Mouse (Mus musculus) ES-Bruce4 (cell line): ENCODE results near the gene Smu1. TPM values are rescaled to one million over a fixed set of nuclear protein-coding genes. Genes with fewer than 3 reads are reported as not detected.

Experiments
- H3K27ac ChIP-seq: 2 replicates; pipeline ENCODE4 v1.5.1; 2012; ENCODE audit warnings: low read length, inconsistent platforms; ENCODE audit not compliant: insufficient read depth
- H3K27me3 ChIP-seq: 2 replicates; pipeline ENCODE4 v1.6.1; 2012; ENCODE audit warnings: mild to moderate bottlenecking, low read length, inconsistent platforms; ENCODE audit not compliant: control insufficient read depth, poor library complexity, insufficient read depth, severe bottlenecking
- H3K36me3 ChIP-seq: 2 replicates; pipeline ENCODE4 v1.6.1; 2012; ENCODE audit warnings: inconsistent platforms, mild to moderate bottlenecking, low read length, moderate library complexity; ENCODE audit not compliant: control insufficient read depth, poor library complexity, insufficient read depth, severe bottlenecking
- H3K4me1 ChIP-seq: one replicate; pipeline ENCODE4 v1.8.1; 2011; ENCODE audit warnings: low read length; ENCODE audit not compliant: control insufficient read depth, insufficient read depth
- H3K4me3 ChIP-seq: 2 replicates; pipeline ENCODE4 v1.5.1; 2011; ENCODE audit warnings: low read depth, mild to moderate bottlenecking, low read length
- H3K9ac ChIP-seq: 2 replicates; pipeline ENCODE4 v1.6.1; 2012; ENCODE audit warnings: low read depth, mild to moderate bottlenecking, inconsistent platforms; ENCODE audit not compliant: poor library complexity, severe bottlenecking
- H3K9me3 ChIP-seq: replicated peaks from 2 replicates; pipeline ENCODE4 v1.6.1; 2012; ENCODE audit warnings: mild to moderate bottlenecking, low read length, inconsistent platforms; ENCODE audit not compliant: control insufficient read depth, poor library complexity, insufficient read depth, severe bottlenecking
- CTCF ChIP-seq: IDR thresholded peaks from one replicate; pipeline ENCODE4 v1.8.1; 2011; ENCODE audit warnings: low read depth, low read length
- EP300 ChIP-seq: IDR thresholded peaks from 2 replicates; pipeline ENCODE4 v1.6.1; 2011; ENCODE audit warnings: low read depth, low read length; ENCODE audit not compliant: insufficient read depth
- POLR2A ChIP-seq: IDR thresholded peaks from one replicate; pipeline ENCODE4 v1.8.1; 2011; ENCODE audit warnings: low read length; ENCODE audit not compliant: insufficient read depth
- polyA plus RNA-seq: library from polyadenylated mRNA; stranded (reverse); fragments of >200 nt; gene quantifications from 2 replicates; pipeline ENCODE4 v1.2.4, GENCODE M21; 2011; ENCODE audit warnings: low read depth; ENCODE audit not compliant: missing spikeins, insufficient read depth, insufficient read length

Smu1 gene
- polyA plus RNA-seq, 1 experiment = 196 TPM

- Histone ChIP-seq H3K27ac (no peak overlapping the region), H3K9ac (no peak overlapping the region), H3K27me3 (no peaks in the 10 kb centered on the region), H3K9me3 (no peaks in the 10 kb centered on the region), H3K36me3 (peaks cover 60% of the 10 kb centered on the region), H3K4me1 (no peaks in the 10 kb centered on the region), H3K4me3 (no peak overlapping the region)
- no peak for TF ChIP-seq CTCF
- TF ChIP-seq POLR2A = no peak
- no peak for TF ChIP-seq EP300
These were observed 32.2 kb downstream of the Smu1 start for GRCm38 (mm10) chr4:40725554-40725953.

DNA sequence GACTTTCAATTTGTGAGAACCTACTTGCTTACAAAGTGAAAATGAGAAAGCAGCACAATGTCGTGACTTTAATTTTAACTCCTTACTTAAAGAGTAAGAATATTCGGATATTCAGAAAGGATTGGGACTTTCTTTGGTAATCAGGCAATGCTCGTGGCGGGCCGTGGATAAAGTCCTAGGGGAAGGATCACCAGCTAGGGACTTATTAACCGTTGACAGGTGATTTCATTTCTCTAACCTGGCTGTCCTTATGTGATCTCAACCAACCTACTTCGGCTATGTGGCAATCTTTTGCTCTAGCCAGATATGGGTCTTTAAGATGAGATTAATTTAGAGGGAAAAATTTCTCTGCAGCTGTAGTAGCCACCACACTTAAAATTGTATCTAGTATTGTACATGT, 32.6 kb downstream of the Smu1 start:
- Histone ChIP-seq H3K4me3 (no peak overlapping the region), H3K9ac (0 out of 2 replicates have a peak overlapping the region, but pooled peaks have one; percentile 52), H3K4me1 (no peaks in the 10 kb centered on the region), H3K9me3 (no peaks in the 10 kb centered on the region), H3K27me3 (no peaks in the 10 kb centered on the region), H3K36me3 (peaks cover 56% of the 10 kb centered on the region), H3K27ac (no peak overlapping the region)
- TF ChIP-seq CTCF (no peak), POLR2A (no peak), EP300 (no peak)

DNA sequence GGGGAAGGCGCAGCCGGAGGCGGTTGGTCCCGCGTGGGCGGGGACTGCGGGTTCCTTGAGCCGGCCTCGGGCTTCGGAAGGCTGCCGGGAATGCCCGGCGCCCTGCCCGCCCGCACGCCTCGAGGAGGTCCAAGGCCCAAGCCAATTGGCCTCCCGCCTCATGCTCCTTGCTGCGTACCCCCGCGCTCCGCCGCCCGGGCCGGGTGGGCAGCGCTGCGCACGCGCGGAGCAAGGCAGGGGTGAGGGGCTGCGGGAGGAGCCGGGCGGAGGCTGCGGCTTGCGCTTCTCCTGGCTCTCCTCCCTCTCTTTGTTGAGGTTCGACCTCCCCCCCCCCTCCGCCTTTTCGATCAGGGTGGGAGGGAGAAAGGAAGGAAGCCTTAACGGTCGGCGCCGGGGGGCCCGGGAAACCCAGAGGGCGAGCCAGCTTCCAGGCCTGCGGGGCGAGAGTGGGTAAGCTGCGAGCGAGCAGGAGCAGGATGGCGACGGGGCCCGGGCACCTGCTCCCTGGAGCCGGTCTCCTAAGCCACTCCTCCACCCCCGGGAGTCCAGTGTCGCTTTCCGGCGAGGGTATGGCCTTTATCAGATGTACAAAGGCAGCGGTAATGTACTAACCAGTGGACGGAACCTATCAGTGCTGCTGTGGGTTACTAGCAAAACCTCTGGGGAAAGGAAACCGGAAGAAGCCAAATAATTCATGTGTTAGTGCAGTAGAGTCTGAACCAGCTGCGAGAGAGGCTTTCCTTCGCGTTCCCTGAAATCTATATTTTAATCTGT, 34.8 kb downstream of the Smu1 start:
- Histone ChIP-seq H3K9me3 (no peaks in the 10 kb centered on the region), H3K4me3 (peak overlapping the region; percentile 99), H3K4me1 (no peaks in the 10 kb centered on the region), H3K36me3 (peaks cover 37% of the 10 kb centered on the region), H3K9ac (peak overlapping the region; percentile 87), H3K27ac (peak overlapping the region; percentile 69), H3K27me3 (no peaks in the 10 kb centered on the region)
- no peak for TF ChIP-seq CTCF
- no peak for TF ChIP-seq EP300
- no peak for TF ChIP-seq POLR2A

- TF ChIP-seq EP300 (0 out of 2 replicates have a peak, but pooled peaks have one; percentile 3), CTCF (no peak), POLR2A (peak; percentile 42)
- Histone ChIP-seq H3K27me3 (no peaks in the 10 kb centered on the region), H3K9ac (peak within 1 kb of the TSS; percentile 87), H3K36me3 (peaks cover 32% of the 10 kb centered on the region), H3K4me3 (peak within 1 kb of the TSS; percentile 99), H3K9me3 (no peaks in the 10 kb centered on the region), H3K27ac (peak within 1 kb of the TSS; percentile 93), H3K4me1 (no peaks in the 10 kb centered on the region)
These were observed 35.6 kb downstream of the Smu1 start, which contains the start of gene Dnaja1 for GRCm38 (mm10) chr4:40722011-40722666. Gene Dnaja1, plus strand, starts transcription at chr4:40722150.

- Histone ChIP-seq H3K27me3 (no peaks in the 10 kb centered on the region), H3K4me3 (no peak overlapping the region), H3K27ac (no peak overlapping the region), H3K9me3 (no peaks in the 10 kb centered on the region), H3K9ac (peak overlapping the region; percentile 87), H3K36me3 (peaks cover 19% of the 10 kb centered on the region), H3K4me1 (no peaks in the 10 kb centered on the region)
- TF ChIP-seq CTCF (no peak), EP300 (no peak), POLR2A (no peak)
These were observed 36.8 kb downstream of the Smu1 start for GRCm38 (mm10) chr4:40720910-40721309.
